Mouse (Mus musculus): ENCODE data around the gene Gm156. TPM values are rescaled to one million over a fixed set of nuclear protein-coding genes. Genes with fewer than 3 reads are reported as not detected.

Gm156 gene
- polyA plus RNA-seq, 1 experiment from 2014 or later, result not detected

GRCm38 (mm10) chr6:129727237-129727636 lies 56.8 kb downstream of the Gm156 start:
- no peaks in the 10 kb centered on the region for H3K9me3 ChIP-seq (ENCODE audit: control insufficient read depth, low read length)
- no peak overlapping the region for H3K4me3 ChIP-seq (ENCODE audit: low read depth, low read length)
- ATAC-seq (replicated peaks; ENCODE audit: low FRiP score), result no peak
- no peak overlapping the region for H3K4me2 ChIP-seq
- H3K9ac ChIP-seq (ENCODE audit: low read depth, low read length), result no peak overlapping the region
- no peak for DNase-seq (ENCODE audit: low spot score)
- H3K27me3 ChIP-seq (replicated peaks; ENCODE audit: control insufficient read depth, insufficient read depth, low read length), result no peaks in the 10 kb centered on the region
- H3K27ac ChIP-seq (ENCODE audit: low read depth, low read length), result no peak overlapping the region
- no peaks in the 10 kb centered on the region for H3K36me3 ChIP-seq (ENCODE audit: control insufficient read depth, insufficient read depth, low read length)
- no peaks in the 10 kb centered on the region for H3K4me1 ChIP-seq (replicated peaks; ENCODE audit: control insufficient read depth, insufficient read depth, low read length)
- 86% methylated on average over 1 of the region's 1 CpGs for WGBS

GRCm38 (mm10) chr6:129721390-129721789 lies 62.7 kb downstream of the Gm156 start:
- 55% methylated on average over 1 of the region's 1 CpGs for WGBS
- Histone ChIP-seq H3K9ac (ENCODE audit: low read depth, low read length) (no peak overlapping the region), H3K4me2 (no peak overlapping the region), H3K36me3 (ENCODE audit: control insufficient read depth, insufficient read depth, low read length) (no peaks in the 10 kb centered on the region), H3K4me3 (ENCODE audit: low read depth, low read length) (no peak overlapping the region), H3K9me3 (ENCODE audit: control insufficient read depth, low read length) (no peaks in the 10 kb centered on the region), H3K4me1 (replicated peaks; ENCODE audit: control insufficient read depth, insufficient read depth, low read length) (no peaks in the 10 kb centered on the region), H3K27ac (ENCODE audit: low read depth, low read length) (no peak overlapping the region), H3K27me3 (replicated peaks; ENCODE audit: control insufficient read depth, insufficient read depth, low read length) (no peaks in the 10 kb centered on the region)
- DNase-seq (ENCODE audit: low spot score), result no peak
- ATAC-seq (replicated peaks; ENCODE audit: low FRiP score), result no peak

GRCm38 (mm10) chr6:129720487-129720886 lies 63.6 kb downstream of the Gm156 start:
- Histone ChIP-seq H3K36me3 (ENCODE audit: control insufficient read depth, insufficient read depth, low read length) (no peaks in the 10 kb centered on the region), H3K4me1 (replicated peaks; ENCODE audit: control insufficient read depth, insufficient read depth, low read length) (no peaks in the 10 kb centered on the region), H3K27ac (ENCODE audit: low read depth, low read length) (no peak overlapping the region), H3K9me3 (ENCODE audit: control insufficient read depth, low read length) (no peaks in the 10 kb centered on the region), H3K4me2 (no peak overlapping the region), H3K4me3 (ENCODE audit: low read depth, low read length) (no peak overlapping the region), H3K27me3 (replicated peaks; ENCODE audit: control insufficient read depth, insufficient read depth, low read length) (no peaks in the 10 kb centered on the region), H3K9ac (ENCODE audit: low read depth, low read length) (no peak overlapping the region)
- WGBS, result 32% methylated on average over 3 of the region's 3 CpGs
- ATAC-seq (replicated peaks; ENCODE audit: low FRiP score), result no peak
- no peak for DNase-seq (ENCODE audit: low spot score)

- ATAC-seq (replicated peaks; ENCODE audit: low FRiP score), result no peak
- DNase-seq (ENCODE audit: low spot score), result no peak
Observed at GRCm38 (mm10) chr6:129717032-129717431, 67.0 kb downstream of the Gm156 start, which contains the start of gene Klri1. TSS of gene Klri1 (minus strand) at chr6:129717132.

More at GRCm38 (mm10) chr6:129717032-129717431, 67.0 kb downstream of the Gm156 start, which contains the start of gene Klri1:
- Histone ChIP-seq H3K9ac (ENCODE audit: low read depth, low read length) (no peak within 1 kb of the TSS), H3K27ac (ENCODE audit: low read depth, low read length) (no peak within 1 kb of the TSS), H3K4me1 (replicated peaks; ENCODE audit: control insufficient read depth, insufficient read depth, low read length) (no peaks in the 10 kb centered on the region), H3K4me3 (ENCODE audit: low read depth, low read length) (no peak within 1 kb of the TSS), H3K9me3 (ENCODE audit: control insufficient read depth, low read length) (no peaks in the 10 kb centered on the region), H3K36me3 (ENCODE audit: control insufficient read depth, insufficient read depth, low read length) (no peaks in the 10 kb centered on the region), H3K4me2 (no peak within 1 kb of the TSS), H3K27me3 (replicated peaks; ENCODE audit: control insufficient read depth, insufficient read depth, low read length) (no peaks in the 10 kb centered on the region)
- WGBS, result 80% methylated on average over 4 of the region's 4 CpGs

Other genes starting within 250 kb of the Gm156 start
- gene Klre1, start 206.4 kb downstream of the Gm156 start, polyA plus RNA-seq (2014; fragmentation: Nextera tagmentation; extraction: Ambion mirVana), result not detected in 2 replicates
- not detected in 2 replicates for gene Klrd1, start 192.5 kb downstream of the Gm156 start, polyA plus RNA-seq (2014; fragmentation: Nextera tagmentation; extraction: Ambion mirVana)
- gene Klrk1, start 160.4 kb downstream of the Gm156 start, polyA plus RNA-seq (2014; fragmentation: Nextera tagmentation; extraction: Ambion mirVana), result not detected in 2 replicates
- gene Klrc3, start 140.9 kb downstream of the Gm156 start, polyA plus RNA-seq (2014; fragmentation: Nextera tagmentation; extraction: Ambion mirVana), result not detected in 2 replicates
- not detected in 2 replicates for gene Klrc2, start 123.6 kb downstream of the Gm156 start, polyA plus RNA-seq (2014; fragmentation: Nextera tagmentation; extraction: Ambion mirVana)
- not detected in 2 replicates for gene Klrc1, start 105.3 kb downstream of the Gm156 start, polyA plus RNA-seq (2014; fragmentation: Nextera tagmentation; extraction: Ambion mirVana)
- gene Klri1, start 67.1 kb downstream of the Gm156 start, polyA plus RNA-seq (2014; fragmentation: Nextera tagmentation; extraction: Ambion mirVana), result not detected in 2 replicates
- not detected in 2 replicates for gene Klri2, start 43.8 kb downstream of the Gm156 start, polyA plus RNA-seq (2014; fragmentation: Nextera tagmentation; extraction: Ambion mirVana)
- not detected in 2 replicates for gene Gm17631, start 78.4 kb upstream of the Gm156 start, polyA plus RNA-seq (2014; fragmentation: Nextera tagmentation; extraction: Ambion mirVana)
- not detected in 2 replicates for gene Klra17, start 92.4 kb upstream of the Gm156 start, polyA plus RNA-seq (2014; fragmentation: Nextera tagmentation; extraction: Ambion mirVana)
- not detected in 2 replicates for gene Klra5, start 133.4 kb upstream of the Gm156 start, polyA plus RNA-seq (2014; fragmentation: Nextera tagmentation; extraction: Ambion mirVana)
- not detected in 2 replicates for gene Klra6, start 242.7 kb upstream of the Gm156 start, polyA plus RNA-seq (2014; fragmentation: Nextera tagmentation; extraction: Ambion mirVana)

All from liver, embryonic 11.5 days (tissue).